In genomic region chr13:85310968-85311367, GRCm38 (mm10) we compare ENCODE assay signal across 9 mouse cellular contexts. TPM values are rescaled to one million over a fixed set of nuclear protein-coding genes. Genes with fewer than 3 reads are reported as not detected.
DNase-seq lines count a peak whose midpoint lies in the region; ATAC-seq and TF ChIP-seq lines count a peak whose summit lies in the region.
"Had no signal": no experiment of that assay in that cellular context is flagged by ENCODE, and none has a peak within 500 bp of the region (broad histone marks: within the 10 kb centered on the region; RNA-seq: fewer than 3 reads in every experiment).

No protein-coding gene starts in this region.

- DNase-seq in forebrain, embryonic 11.5 days (ENCODE audit: low spot score), result no peak
- DNase-seq in midbrain, embryonic 14.5 days, result peak; percentile 46
- peak; percentile 40 to 81 for DNase-seq in frontal cortex, postnatal 36 days (ENCODE audit: low spot score in 2 of 2)
- peak; percentile 29 to 60 for DNase-seq in right cerebral cortex, postnatal 36 days (ENCODE audit: low spot score in 2 of 2)
- no peak for DNase-seq in thymus, adult 2 months
- no peak for DNase-seq in urinary bladder, adult 18-20 months (ENCODE audit: low spot score in 2 of 2)

- H3K36me3 ChIP-seq in forebrain, embryonic 13.5 days (ENCODE audit: poor library complexity, severe bottlenecking), result no peaks in the 10 kb centered on the region
- H3K36me3 ChIP-seq in forebrain, embryonic 11.5 days (ENCODE audit: control insufficient read depth, insufficient read depth, low read length), result no peaks in the 10 kb centered on the region
- no peaks in the 10 kb centered on the region for H3K36me3 ChIP-seq in midbrain, embryonic 14.5 days (ENCODE audit: control insufficient read depth, insufficient read depth, low read length)
- H3K36me3 ChIP-seq in midbrain, embryonic 16.5 days (ENCODE audit: control insufficient read depth, insufficient read depth, low read length), result no peaks in the 10 kb centered on the region
- H3K36me3 ChIP-seq in thymus, adult 2 months (ENCODE audit: control insufficient read depth, insufficient read depth, low read length), result no peaks in the 10 kb centered on the region

- no peak overlapping the region for H3K9ac ChIP-seq in forebrain, embryonic 13.5 days
- H3K9ac ChIP-seq in forebrain, embryonic 11.5 days (ENCODE audit: low read length), result no peak overlapping the region
- no peak overlapping the region for H3K9ac ChIP-seq in midbrain, embryonic 14.5 days (replicated peaks; ENCODE audit: low read length)
- no peak overlapping the region for H3K9ac ChIP-seq in midbrain, embryonic 16.5 days (ENCODE audit: low read depth, low read length)
- H3K9ac ChIP-seq: liver, embryonic 14.5 days had no signal

- TF ChIP-seq CTCF in thymus, adult 2 months (IDR thresholded peaks at IDR 0.05; ENCODE audit: borderline replicate concordance, control insufficient read depth, extremely low read depth, insufficient read depth, low read length, poor library complexity), result no peak

- no peak overlapping the region for H3K4me2 ChIP-seq in forebrain, embryonic 13.5 days
- H3K4me2 ChIP-seq in forebrain, embryonic 11.5 days (ENCODE audit: low read depth, low read length, severe bottlenecking), result no peak overlapping the region
- no peak overlapping the region for H3K4me2 ChIP-seq in midbrain, embryonic 14.5 days (ENCODE audit: low read length)
- no peak overlapping the region for H3K4me2 ChIP-seq in midbrain, embryonic 16.5 days (ENCODE audit: low read length)

- 42% methylated on average over 5 of the region's 5 CpGs for WGBS in forebrain, embryonic 13.5 days
- 62% methylated on average over 5 of the region's 5 CpGs for WGBS in forebrain, embryonic 11.5 days
- 59% methylated on average over 5 of the region's 5 CpGs for WGBS in midbrain, embryonic 14.5 days
- WGBS in midbrain, embryonic 16.5 days, result 49% methylated on average over 5 of the region's 5 CpGs
- 88% methylated on average over 5 of the region's 5 CpGs for WGBS in thymus, adult 2 months

- no peak overlapping the region for H3K4me3 ChIP-seq in forebrain, embryonic 13.5 days
- no peak overlapping the region for H3K4me3 ChIP-seq in forebrain, embryonic 11.5 days (ENCODE audit: low read depth, low read length)
- no peak overlapping the region for H3K4me3 ChIP-seq in midbrain, embryonic 14.5 days (replicated peaks; ENCODE audit: low read depth, low read length)
- no peak overlapping the region for H3K4me3 ChIP-seq in midbrain, embryonic 16.5 days (ENCODE audit: low read depth, low read length)
- H3K4me3 ChIP-seq in thymus, adult 2 months (ENCODE audit: control insufficient read depth, insufficient read depth, low read length), result no peak overlapping the region

- peak overlapping the region; percentile 31; the same call in 1 of the 2 replicates for H3K27ac ChIP-seq in forebrain, embryonic 13.5 days
- no peak overlapping the region for H3K27ac ChIP-seq in forebrain, embryonic 11.5 days (ENCODE audit: low read depth, low read length)
- H3K27ac ChIP-seq in midbrain, embryonic 14.5 days (replicated peaks; ENCODE audit: low read depth, low read length), result no peak overlapping the region
- H3K27ac ChIP-seq in midbrain, embryonic 16.5 days (ENCODE audit: low read length), result no peak overlapping the region
- no peak overlapping the region for H3K27ac ChIP-seq in thymus, adult 2 months (ENCODE audit: control insufficient read depth, insufficient read depth, low read length)
- H3K27ac ChIP-seq: liver, embryonic 14.5 days had no signal

- no peaks in the 10 kb centered on the region for H3K9me3 ChIP-seq in forebrain, embryonic 13.5 days (replicated peaks)
- no peaks in the 10 kb centered on the region for H3K9me3 ChIP-seq in forebrain, embryonic 11.5 days (ENCODE audit: control insufficient read depth, low read length)
- no peaks in the 10 kb centered on the region for H3K9me3 ChIP-seq in midbrain, embryonic 14.5 days (ENCODE audit: control insufficient read depth, low read length)
- H3K9me3 ChIP-seq in midbrain, embryonic 16.5 days (replicated peaks; ENCODE audit: control insufficient read depth, low read length, poor library complexity, severe bottlenecking), result no peaks in the 10 kb centered on the region

- TF ChIP-seq POLR2A in thymus, adult 2 months (IDR thresholded peaks at IDR 0.05; ENCODE audit: control insufficient read depth, extremely low read depth, insufficient read depth, low read length, poor library complexity), result no peak

- H3K27me3 ChIP-seq in forebrain, embryonic 13.5 days, result no peaks in the 10 kb centered on the region
- H3K27me3 ChIP-seq in forebrain, embryonic 11.5 days (ENCODE audit: control insufficient read depth, insufficient read depth, low read length), result no peaks in the 10 kb centered on the region
- H3K27me3 ChIP-seq in midbrain, embryonic 14.5 days (ENCODE audit: control insufficient read depth, insufficient read depth, low read length), result no peaks in the 10 kb centered on the region
- no peaks in the 10 kb centered on the region for H3K27me3 ChIP-seq in midbrain, embryonic 16.5 days (ENCODE audit: control insufficient read depth, insufficient read depth, low read depth, low read length)
- no peaks in the 10 kb centered on the region for H3K27me3 ChIP-seq in thymus, adult 2 months (ENCODE audit: control insufficient read depth, insufficient read depth, low read length)

- ATAC-seq in forebrain, embryonic 13.5 days, result peak; percentile 93
- ATAC-seq in forebrain, embryonic 11.5 days (replicated peaks; ENCODE audit: low FRiP score), result no peak
- ATAC-seq in midbrain, embryonic 14.5 days (ENCODE audit: low FRiP score, low TSS enrichment), result peak; percentile 37; the same call in 1 of the 2 replicates
- ATAC-seq in midbrain, embryonic 16.5 days, result no peak

- H3K4me1 ChIP-seq in forebrain, embryonic 13.5 days, result no peaks in the 10 kb centered on the region
- H3K4me1 ChIP-seq in forebrain, embryonic 11.5 days (replicated peaks; ENCODE audit: control insufficient read depth, insufficient read depth, low read length), result no peaks in the 10 kb centered on the region
- H3K4me1 ChIP-seq in midbrain, embryonic 14.5 days (ENCODE audit: control insufficient read depth, insufficient read depth, low read length), result no peaks in the 10 kb centered on the region
- H3K4me1 ChIP-seq in midbrain, embryonic 16.5 days (ENCODE audit: control insufficient read depth, insufficient read depth, low read length), result no peaks in the 10 kb centered on the region
- no peaks in the 10 kb centered on the region for H3K4me1 ChIP-seq in thymus, adult 2 months (replicated peaks; ENCODE audit: control insufficient read depth, insufficient read depth, low read length)

RNA-seq across cellular contexts. Expression of gene Rasa1, which starts 22.0 kb away (rescaled TPM):
- polyA plus RNA-seq in forebrain, embryonic 13.5 days (2015; fragmentation: Nextera tagmentation; extraction: Ambion mirVana), result 71.4 and 74.6 TPM in 2 replicates
- 59.2 and 65.4 TPM in 2 replicates for polyA plus RNA-seq in forebrain, embryonic 11.5 days (2014; fragmentation: Nextera tagmentation; extraction: Ambion mirVana)
- polyA plus RNA-seq in midbrain, embryonic 14.5 days (2014; fragmentation: Nextera tagmentation; extraction: Ambion mirVana), result 87.3 and 90.1 TPM in 2 replicates
- polyA plus RNA-seq in midbrain, embryonic 16.5 days (2015; fragmentation: Nextera tagmentation; extraction: Ambion mirVana), result 55.5 and 56.8 TPM in 2 replicates
- polyA plus RNA-seq in thymus, adult 2 months (2012; rRNA removed), result 17.3 and 19.8 TPM in 2 replicates

Comparison
In these comparisons a context has a peak if more than half of its experiments do, and no peak if none do; other contexts are left out.
1. ATAC-seq: peak in forebrain, embryonic 13.5 days (single experiment) and midbrain, embryonic 14.5 days (single experiment); none in forebrain, embryonic 11.5 days (single experiment) and midbrain, embryonic 16.5 days (single experiment).
2. DNase-seq: peak in midbrain, embryonic 14.5 days (single experiment), frontal cortex, postnatal 36 days (2 of 2) and right cerebral cortex, postnatal 36 days (2 of 2); none in forebrain, embryonic 11.5 days (single experiment), thymus, adult 2 months (single experiment) and urinary bladder, adult 18-20 months (0 of 2).